Mouse (Mus musculus) cerebellum, postnatal 14 days (tissue): Measurements from ENCODE around the gene Gmcl1.

ENCODE experiments used
- DNase-seq, 2 experiments: peaks; one replicate each; pipeline ENCODE4 v3.0.0; 2021; ENCODE audit warnings: mixed read lengths in 2 of 2

Gene Gmcl1

GRCm38 (mm10) chr6:86733183-86733876 is at the start of gene Gmcl1:
Gmcl1 (minus strand) TSS chr6:86733383.
- peak; percentile 96 for DNase-seq

- DNase-seq, result no peak
Measured at GRCm38 (mm10) chr6:86782342-86782741, 49.2 kb upstream of the Gmcl1 start.

GRCm38 (mm10) chr6:86781361-86781957 is 48.3 kb upstream of the Gmcl1 start:
- no peak for DNase-seq

GRCm38 (mm10) chr6:86778910-86779594 is 45.9 kb upstream of the Gmcl1 start:
- DNase-seq, result no peak

GRCm38 (mm10) chr6:86777181-86777580 is 44.0 kb upstream of the Gmcl1 start:
- no peak for DNase-seq

- DNase-seq, result no peak
Measured at GRCm38 (mm10) chr6:86776706-86777071, 43.5 kb upstream of the Gmcl1 start.

- DNase-seq, result peak; percentile 27 to 30
Measured at GRCm38 (mm10) chr6:86776001-86776705, 43.0 kb upstream of the Gmcl1 start.

- no peak for DNase-seq
Measured at GRCm38 (mm10) chr6:86774937-86775336, 41.8 kb upstream of the Gmcl1 start.

GRCm38 (mm10) chr6:86773830-86774229 is 40.6 kb upstream of the Gmcl1 start:
- no peak for DNase-seq

GRCm38 (mm10) chr6:86772631-86773030 is 39.4 kb upstream of the Gmcl1 start:
- no peak for DNase-seq

GRCm38 (mm10) chr6:86768938-86769337 is 35.8 kb upstream of the Gmcl1 start:
- DNase-seq, result no peak

GRCm38 (mm10) chr6:86768186-86768776 is 35.1 kb upstream of the Gmcl1 start:
- DNase-seq, result no peak

GRCm38 (mm10) chr6:86767465-86767864 is 34.3 kb upstream of the Gmcl1 start:
- DNase-seq, result no peak

GRCm38 (mm10) chr6:86765637-86766059 is 32.5 kb upstream of the Gmcl1 start:
- no peak for DNase-seq

GRCm38 (mm10) chr6:86754105-86754863 is 21.1 kb upstream of the Gmcl1 start:
- DNase-seq, result no peak

GRCm38 (mm10) chr6:86752843-86753485 is 19.8 kb upstream of the Gmcl1 start:
- no peak for DNase-seq

- DNase-seq, result no peak
Measured at GRCm38 (mm10) chr6:86750961-86751360, 17.8 kb upstream of the Gmcl1 start.

- no peak for DNase-seq
Measured at GRCm38 (mm10) chr6:86749817-86750216, 16.6 kb upstream of the Gmcl1 start.

- peak; percentile 68 to 73 for DNase-seq
Measured at GRCm38 (mm10) chr6:86747171-86747570, 14.0 kb upstream of the Gmcl1 start.

GRCm38 (mm10) chr6:86740652-86741051 is 7.5 kb upstream of the Gmcl1 start:
- DNase-seq, result no peak

- DNase-seq, result no peak
Measured at GRCm38 (mm10) chr6:86736830-86737229, 3.6 kb upstream of the Gmcl1 start.

- no peak for DNase-seq
Measured at GRCm38 (mm10) chr6:86736313-86736712, 3.1 kb upstream of the Gmcl1 start.
